Mouse (Mus musculus): Measurements from ENCODE around the gene Ercc6. TPM values are rescaled to one million over a fixed set of nuclear protein-coding genes. Genes with fewer than 3 reads are reported as not detected.

Gene Ercc6
- polyA plus RNA-seq, 1 experiment, result 7.2 TPM

- DNase-seq (ENCODE audit: low spot score), result no peak
Measured at GRCm38 (mm10) chr14:32518543-32518942, 5.2 kb downstream of the Ercc6 start.

DNA sequence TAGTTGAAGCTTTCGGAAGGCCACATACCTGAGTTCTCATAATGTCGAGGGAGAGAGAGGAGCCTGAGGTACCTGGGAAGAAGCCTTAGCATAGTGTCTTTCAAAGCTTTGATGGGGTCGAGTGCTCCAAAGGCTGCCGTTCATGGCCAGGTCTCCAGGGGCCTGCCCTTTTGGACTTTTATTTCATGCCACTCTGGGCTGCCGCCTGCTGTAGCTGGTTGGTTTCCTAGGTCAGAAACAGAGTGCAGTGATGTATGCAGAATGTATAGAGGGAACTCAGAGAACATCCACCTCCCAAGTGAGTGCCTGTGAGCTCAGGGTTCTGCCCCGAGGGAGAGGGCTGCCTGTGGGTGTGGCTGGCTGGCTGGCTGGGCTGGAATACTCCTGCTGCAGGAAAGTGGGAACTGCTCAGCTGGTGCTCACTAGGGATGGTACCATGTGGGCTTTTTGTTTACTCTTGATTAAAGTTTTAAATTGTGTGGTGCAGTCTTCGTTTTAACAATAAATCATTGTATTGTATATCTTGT is 7.1 kb downstream of the Ercc6 start:
- DNase-seq (ENCODE audit: low spot score), result no peak

DNA sequence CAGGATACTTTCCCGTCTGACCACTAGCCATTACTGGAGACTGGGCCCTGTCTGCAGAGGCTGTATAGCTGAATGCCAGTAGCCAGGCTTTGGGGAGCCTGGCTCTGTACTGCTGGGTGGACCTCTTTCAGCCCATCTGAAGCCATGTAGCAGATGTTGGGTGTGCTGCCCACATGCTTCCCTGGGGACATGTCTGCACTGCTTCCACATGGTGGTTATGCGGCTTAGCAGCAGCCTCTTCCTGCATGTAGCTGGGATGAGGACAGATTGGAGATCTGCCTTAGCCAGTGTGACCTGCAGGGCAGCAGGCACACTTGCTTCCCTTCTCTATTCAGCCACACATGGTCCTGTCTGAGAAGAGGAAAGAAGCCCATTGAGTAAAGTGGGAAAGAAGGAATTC is 9.0 kb downstream of the Ercc6 start:
- DNase-seq (ENCODE audit: low spot score), result no peak

DNA sequence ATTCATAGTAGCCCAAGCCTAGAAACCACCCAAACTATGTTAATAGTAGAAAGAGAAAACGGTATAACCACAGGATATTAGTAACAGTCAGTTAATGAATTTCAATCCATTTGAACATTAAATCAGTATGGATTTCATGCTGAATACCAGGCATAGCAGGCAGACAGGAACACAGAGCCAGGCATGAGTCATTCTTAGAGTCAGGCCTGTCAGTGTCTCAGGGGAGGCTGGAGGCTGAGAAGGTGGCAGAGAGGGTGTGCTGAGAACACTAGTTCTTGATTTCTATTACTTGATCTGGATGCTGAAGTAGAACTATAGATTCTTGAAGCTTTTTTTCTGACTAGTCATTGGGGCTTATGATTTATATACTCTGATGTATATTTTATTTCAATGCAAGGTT is 10.8 kb downstream of the Ercc6 start:
- DNase-seq (ENCODE audit: low spot score), result no peak

- DNase-seq (ENCODE audit: low spot score), result no peak
Measured at GRCm38 (mm10) chr14:32525996-32526705, 12.8 kb downstream of the Ercc6 start.

DNA sequence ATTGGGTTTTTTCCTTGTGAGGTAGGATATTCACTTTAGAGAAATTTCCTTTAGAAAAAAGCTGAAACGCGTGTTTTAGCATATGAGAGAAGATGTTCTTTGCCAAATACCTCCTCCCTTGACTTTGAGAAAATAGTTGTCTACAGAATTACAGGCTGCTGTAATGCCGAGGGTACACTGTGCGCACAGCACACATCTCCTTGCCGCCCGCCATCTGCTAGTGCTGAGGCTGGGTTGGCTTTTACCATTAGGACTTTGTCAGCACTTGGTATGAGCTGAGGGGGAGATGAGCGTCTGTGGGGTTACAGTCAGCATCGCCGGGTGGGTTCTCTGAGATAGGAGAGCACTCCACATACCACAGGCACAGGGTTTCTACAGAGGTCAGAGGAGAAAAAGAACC is 13.9 kb downstream of the Ercc6 start:
- no peak for DNase-seq (ENCODE audit: low spot score)

- no peak for DNase-seq (ENCODE audit: low spot score)
Measured at GRCm38 (mm10) chr14:32529036-32529435, 15.7 kb downstream of the Ercc6 start.

DNA sequence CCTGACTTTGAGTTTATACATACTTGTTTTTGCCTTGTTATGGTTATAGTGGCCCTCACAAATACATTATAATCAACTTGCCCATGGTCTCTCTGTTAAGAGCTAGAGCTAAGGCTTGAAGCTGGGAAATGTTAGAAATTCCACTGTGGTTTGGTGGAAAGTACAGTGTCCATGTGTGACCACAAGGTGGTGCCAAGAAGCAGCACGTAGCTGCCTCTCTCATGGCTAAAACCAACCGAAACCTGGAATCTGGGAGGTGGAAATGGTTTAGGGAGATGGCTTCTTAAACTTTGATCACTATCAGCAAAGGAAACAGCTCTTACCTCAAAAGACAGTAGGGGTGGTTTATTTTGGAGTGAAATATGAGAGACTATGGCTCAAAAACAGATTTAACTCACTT is 17.6 kb downstream of the Ercc6 start:
- no peak for DNase-seq (ENCODE audit: low spot score)

DNA sequence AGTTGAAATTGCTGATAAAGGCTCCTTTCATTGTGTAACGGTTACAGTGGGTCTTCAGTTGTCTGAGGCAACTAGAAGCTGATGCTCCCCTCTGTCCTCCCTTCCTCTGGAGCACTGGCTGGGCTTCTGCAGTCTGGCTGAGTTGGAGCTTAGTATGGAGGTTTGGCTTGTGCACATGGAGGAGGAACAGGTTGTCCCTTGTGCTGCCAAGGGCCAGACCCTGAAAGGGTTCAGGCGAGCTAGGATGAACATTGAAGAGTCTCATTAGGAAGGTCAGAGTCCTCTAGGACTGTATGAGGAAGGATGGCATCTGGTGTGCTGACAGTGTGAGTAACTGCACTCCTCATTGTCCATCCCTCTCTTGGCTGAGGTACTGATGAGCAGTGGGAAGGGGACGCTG is 18.1 kb downstream of the Ercc6 start:
- no peak for DNase-seq (ENCODE audit: low spot score)

- no peak for DNase-seq (ENCODE audit: low spot score)
Measured at GRCm38 (mm10) chr14:32532381-32533147, 19.2 kb downstream of the Ercc6 start.

GRCm38 (mm10) chr14:32533148-32533520 is 19.8 kb downstream of the Ercc6 start:
- no peak for DNase-seq (ENCODE audit: low spot score)

GRCm38 (mm10) chr14:32533656-32534055 is 20.3 kb downstream of the Ercc6 start:
- no peak for DNase-seq (ENCODE audit: low spot score)

GRCm38 (mm10) chr14:32534137-32534536 is 20.8 kb downstream of the Ercc6 start:
- no peak for DNase-seq (ENCODE audit: low spot score)

DNA sequence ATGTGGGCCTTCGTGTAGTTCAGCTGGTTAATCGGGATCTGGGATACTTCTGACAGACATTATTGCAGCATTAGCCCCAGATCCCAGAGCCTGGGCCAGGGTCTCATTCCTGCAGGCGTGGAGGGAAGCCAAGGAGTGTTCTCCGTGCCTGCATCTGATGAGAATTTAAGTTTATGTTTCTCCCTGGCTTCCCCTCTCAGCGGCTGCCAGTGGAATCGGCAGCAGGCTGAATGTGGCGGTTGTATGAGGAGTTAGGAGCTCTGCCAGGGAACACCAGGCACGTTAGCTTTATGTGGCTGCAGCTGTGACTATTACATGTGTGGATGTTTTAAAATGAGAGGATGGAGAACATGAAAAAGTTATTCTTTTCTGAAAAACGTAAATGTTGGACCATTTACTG is 23.4 kb downstream of the Ercc6 start:
- DNase-seq (ENCODE audit: low spot score), result no peak

DNA sequence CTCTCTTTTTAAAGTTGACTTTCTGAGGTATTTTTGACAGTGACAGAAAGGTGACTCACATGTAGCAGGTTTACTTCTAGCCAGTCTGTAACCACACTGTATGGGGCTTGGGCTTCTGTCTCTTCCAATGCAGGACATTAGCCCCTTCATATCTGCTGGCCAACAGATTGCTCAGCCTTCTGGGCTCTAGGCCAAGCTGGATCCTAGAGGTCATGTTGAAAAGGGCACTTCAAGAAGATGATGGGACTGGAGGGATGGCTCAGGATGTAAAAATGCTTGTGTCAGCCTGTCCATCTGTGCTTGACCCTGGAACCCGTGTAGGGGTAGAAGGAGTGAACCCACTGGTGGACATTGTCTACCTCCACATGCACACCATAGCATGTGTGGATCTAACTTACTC is 24.8 kb downstream of the Ercc6 start:
- DNase-seq (ENCODE audit: low spot score), result no peak

DNA sequence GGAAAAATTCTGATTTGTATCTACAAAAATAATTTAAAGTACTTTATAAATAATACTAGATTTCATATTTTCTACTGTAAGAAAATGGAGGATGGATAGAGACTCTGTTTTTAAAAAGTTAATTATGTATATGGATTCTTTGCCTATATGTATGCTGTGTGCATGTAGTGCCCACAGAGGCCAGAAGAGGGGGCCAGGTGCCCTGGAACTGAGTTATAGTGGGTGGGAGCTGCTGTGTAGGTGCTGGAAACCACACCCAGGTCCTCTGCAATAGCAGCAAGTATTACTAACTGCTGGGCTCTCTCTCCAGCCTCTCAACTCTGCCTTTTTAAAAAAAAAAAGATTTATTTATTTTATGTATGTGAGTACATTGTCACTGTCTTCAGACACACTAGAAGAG is 29.8 kb downstream of the Ercc6 start:
- DNase-seq (ENCODE audit: low spot score), result no peak

GRCm38 (mm10) chr14:32546676-32547075 is 33.4 kb downstream of the Ercc6 start:
- no peak for DNase-seq (ENCODE audit: low spot score)

DNA sequence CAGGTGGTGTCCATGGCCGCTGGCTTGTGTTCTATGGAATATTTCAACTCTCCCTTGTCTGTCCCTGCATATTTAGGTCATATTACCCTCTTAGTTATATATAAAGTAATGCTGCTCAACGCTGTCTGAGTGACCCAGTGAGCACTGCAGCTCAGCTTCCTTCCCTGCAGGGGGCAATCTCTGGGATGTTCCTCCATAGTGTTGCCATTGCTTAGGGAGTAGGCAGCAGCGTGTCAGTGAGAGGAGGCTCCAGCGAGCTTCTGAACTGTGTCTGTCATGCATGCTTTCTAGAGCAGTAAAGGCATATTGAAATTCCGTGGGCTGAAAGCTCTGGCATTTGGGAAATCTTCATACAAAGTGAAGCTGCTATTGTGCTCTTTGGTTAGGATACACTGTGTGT is 38.5 kb downstream of the Ercc6 start:
- DNase-seq (ENCODE audit: low spot score), result no peak

GRCm38 (mm10) chr14:32553198-32553903 is 40.0 kb downstream of the Ercc6 start:
- no peak for DNase-seq (ENCODE audit: low spot score)

- no peak for DNase-seq (ENCODE audit: low spot score)
Measured at GRCm38 (mm10) chr14:32554860-32555526, 41.7 kb downstream of the Ercc6 start.

GRCm38 (mm10) chr14:32561428-32561827 is 48.1 kb downstream of the Ercc6 start:
- DNase-seq (ENCODE audit: low spot score), result no peak

DNA sequence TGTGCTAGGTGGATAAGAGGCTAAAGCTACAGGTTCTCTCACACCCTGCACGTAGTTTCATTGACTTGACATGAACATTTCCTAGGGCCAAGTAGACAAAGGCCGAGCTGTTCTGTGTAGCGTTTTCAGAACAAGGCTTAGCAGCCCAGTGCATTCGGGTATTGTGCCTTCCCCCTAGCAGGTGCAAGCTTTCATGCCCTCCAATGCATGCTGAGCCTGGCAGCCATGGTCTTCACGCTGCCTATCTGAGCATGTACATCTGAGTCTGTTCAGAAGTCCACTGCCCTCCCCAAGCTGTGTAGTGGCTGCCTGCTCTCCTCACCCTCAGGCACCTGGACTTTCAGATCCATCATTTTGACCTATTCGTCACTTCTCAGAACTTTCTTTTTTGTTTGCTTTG is 50.3 kb downstream of the Ercc6 start:
- no peak for DNase-seq (ENCODE audit: low spot score)

Measured in urinary bladder, adult 2 months (tissue).